Mouse (Mus musculus): ENCODE data around the gene Mtf1. TPM values are rescaled to one million over a fixed set of nuclear protein-coding genes. Genes with fewer than 3 reads are reported as not detected.
A peak's percentile ranks its signal among the peaks of the same experiment; 100 is the strongest.

The Mtf1 gene
- polyA plus RNA-seq, 1 experiment from 2014 or later = 11.7 TPM

- Histone ChIP-seq H3K27ac (no peak within 1 kb of the TSS), H3K4me2 (peak within 1 kb of the TSS; percentile 84), H3K4me1 (0 out of 2 replicates have a peak, but pooled peaks cover 5% of the 10 kb centered on the region), H3K27me3 (replicated peaks) (peaks cover 32% of the 10 kb centered on the region), H3K9me3 (no peaks in the 10 kb centered on the region), H3K36me3 (no peaks in the 10 kb centered on the region), H3K9ac (no peak within 1 kb of the TSS), H3K4me3 (replicated peaks) (peak within 1 kb of the TSS; percentile 49)
- ATAC-seq (ENCODE audit: insufficient read depth, low FRiP score, low read depth) = 0 out of 2 replicates have a peak, but pooled peaks have one; percentile 27
- WGBS = 4% methylated on average over 70 of the region's 77 CpGs
These were observed 59.6 kb downstream of the Mtf1 start, which contains the start of gene Maneal for GRCm38 (mm10) chr4:124861283-124862188. TSS of gene Maneal (minus strand) at chr4:124862171.

- H3K4me2 ChIP-seq = no peak overlapping the region
- no peak overlapping the region for H3K27ac ChIP-seq
- H3K4me3 ChIP-seq (replicated peaks) = no peak overlapping the region
- no peak overlapping the region for H3K9ac ChIP-seq
- no peaks in the 10 kb centered on the region for H3K36me3 ChIP-seq
- H3K27me3 ChIP-seq (replicated peaks) = no peaks in the 10 kb centered on the region
- H3K9me3 ChIP-seq = no peaks in the 10 kb centered on the region
- WGBS = 90% methylated on average over 1 of the region's 1 CpGs
- H3K4me1 ChIP-seq = no peaks in the 10 kb centered on the region
- ATAC-seq (ENCODE audit: insufficient read depth, low FRiP score, low read depth) = no peak
These were observed 70.8 kb downstream of the Mtf1 start for GRCm38 (mm10) chr4:124872719-124873118.

- H3K4me2 ChIP-seq = peak within 1 kb of the TSS; percentile 48
- no peak within 1 kb of the TSS for H3K9ac ChIP-seq
- H3K27ac ChIP-seq = no peak within 1 kb of the TSS
- peak within 1 kb of the TSS; percentile 24 for H3K4me3 ChIP-seq (replicated peaks)
- peaks cover 57% of the 10 kb centered on the region for H3K27me3 ChIP-seq (replicated peaks)
- H3K36me3 ChIP-seq = no peaks in the 10 kb centered on the region
- peaks cover 10% of the 10 kb centered on the region; the same call in 1 of the 2 replicates for H3K4me1 ChIP-seq
- no peak for ATAC-seq (ENCODE audit: insufficient read depth, low FRiP score, low read depth)
- WGBS = 8% methylated on average over 11 of the region's 11 CpGs
- no peaks in the 10 kb centered on the region for H3K9me3 ChIP-seq
These were observed 78.7 kb downstream of the Mtf1 start, which contains the start of gene Epha10 for GRCm38 (mm10) chr4:124880599-124880998. TSS of gene Epha10 (plus strand) at chr4:124880899.

GRCm38 (mm10) chr4:124881341-124881908 is 79.5 kb downstream of the Mtf1 start:
- peaks cover 65% of the 10 kb centered on the region for H3K27me3 ChIP-seq (replicated peaks)
- no peaks in the 10 kb centered on the region for H3K36me3 ChIP-seq
- peak overlapping the region; percentile 48 for H3K4me2 ChIP-seq
- no peak overlapping the region for H3K9ac ChIP-seq
- under 1% methylated on average over 37 of the region's 37 CpGs for WGBS
- 0 out of 2 replicates have a peak, but pooled peaks have one; percentile 10 for ATAC-seq (ENCODE audit: insufficient read depth, low FRiP score, low read depth)
- peaks cover 10% of the 10 kb centered on the region; the same call in 1 of the 2 replicates for H3K4me1 ChIP-seq
- no peaks in the 10 kb centered on the region for H3K9me3 ChIP-seq
- H3K27ac ChIP-seq = no peak overlapping the region
- H3K4me3 ChIP-seq (replicated peaks) = peak overlapping the region; percentile 24

GRCm38 (mm10) chr4:124882151-124882729 is 80.3 kb downstream of the Mtf1 start:
- peaks cover 10% of the 10 kb centered on the region; the same call in 1 of the 2 replicates for H3K4me1 ChIP-seq
- no peak overlapping the region for H3K27ac ChIP-seq
- peaks cover 65% of the 10 kb centered on the region for H3K27me3 ChIP-seq (replicated peaks)
- 3% methylated on average over 37 of the region's 37 CpGs for WGBS
- H3K4me3 ChIP-seq (replicated peaks) = no peak overlapping the region
- H3K4me2 ChIP-seq = no peak overlapping the region
- no peaks in the 10 kb centered on the region for H3K9me3 ChIP-seq
- no peak overlapping the region for H3K9ac ChIP-seq
- no peaks in the 10 kb centered on the region for H3K36me3 ChIP-seq
- ATAC-seq (ENCODE audit: insufficient read depth, low FRiP score, low read depth) = no peak

- H3K36me3 ChIP-seq = no peaks in the 10 kb centered on the region
- H3K4me3 ChIP-seq (replicated peaks) = no peak overlapping the region
- H3K9ac ChIP-seq = no peak overlapping the region
- H3K4me1 ChIP-seq = no peaks in the 10 kb centered on the region
- no peaks in the 10 kb centered on the region for H3K9me3 ChIP-seq
- H3K4me2 ChIP-seq = no peak overlapping the region
- H3K27ac ChIP-seq = no peak overlapping the region
- H3K27me3 ChIP-seq (replicated peaks) = peaks cover 61% of the 10 kb centered on the region
- WGBS = 79% methylated on average over 7 of the region's 7 CpGs
- ATAC-seq (ENCODE audit: insufficient read depth, low FRiP score, low read depth) = no peak
These were observed 86.8 kb downstream of the Mtf1 start for GRCm38 (mm10) chr4:124888702-124889101.

DNA sequence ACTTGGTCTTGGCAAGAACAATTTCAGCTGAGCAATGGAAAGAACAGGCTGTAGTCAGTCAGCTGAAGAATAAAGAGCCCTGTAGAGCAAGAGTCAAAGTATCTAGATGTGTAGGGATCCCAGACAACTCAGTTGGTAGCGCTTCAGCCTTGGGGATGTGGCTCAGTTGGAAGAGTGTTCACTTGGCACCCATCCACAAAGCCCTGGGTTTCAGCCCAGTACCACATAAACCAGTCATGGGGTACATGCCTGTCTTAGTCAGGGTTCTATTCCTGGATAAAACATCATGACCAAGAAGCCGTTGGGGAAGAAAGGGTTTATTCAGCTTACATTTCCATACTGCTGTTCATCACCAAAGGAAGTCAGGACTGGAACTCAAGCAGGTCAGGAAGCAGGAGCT is 88.0 kb downstream of the Mtf1 start:
- Histone ChIP-seq H3K27ac (no peak overlapping the region), H3K27me3 (replicated peaks) (peaks cover 64% of the 10 kb centered on the region), H3K36me3 (no peaks in the 10 kb centered on the region), H3K9ac (no peak overlapping the region), H3K4me2 (no peak overlapping the region), H3K4me3 (replicated peaks) (no peak overlapping the region), H3K9me3 (no peaks in the 10 kb centered on the region), H3K4me1 (peaks cover 3% of the 10 kb centered on the region; the same call in 1 of the 2 replicates)
- ATAC-seq (ENCODE audit: insufficient read depth, low FRiP score, low read depth) = no peak
- WGBS = 80% methylated on average over 2 of the region's 2 CpGs

GRCm38 (mm10) chr4:124890831-124891230 is 88.9 kb downstream of the Mtf1 start:
- 66% methylated on average over 5 of the region's 5 CpGs for WGBS
- H3K4me2 ChIP-seq = no peak overlapping the region
- H3K27me3 ChIP-seq (replicated peaks) = peaks cover 65% of the 10 kb centered on the region

DNA sequence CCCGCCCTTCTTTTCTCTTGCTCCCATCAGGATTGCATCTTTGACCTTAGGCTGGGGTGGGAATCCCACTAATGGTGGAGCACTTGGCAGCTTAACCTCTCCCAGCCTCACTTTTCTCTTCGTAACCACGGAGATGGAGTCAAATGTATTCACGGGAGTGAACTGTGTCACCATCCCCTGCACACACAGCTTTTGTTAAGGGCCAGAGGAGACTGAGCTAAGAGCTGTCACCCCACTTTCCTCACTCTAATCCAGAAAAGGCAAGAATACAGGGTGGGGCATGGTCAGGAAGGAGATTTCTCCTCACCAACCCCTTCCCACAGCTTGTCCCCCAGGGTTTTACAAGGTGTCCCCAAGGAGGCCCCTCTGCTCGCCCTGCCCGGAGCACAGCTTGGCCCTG is 91.9 kb downstream of the Mtf1 start:
- no peak for ATAC-seq (ENCODE audit: insufficient read depth, low FRiP score, low read depth)
- H3K9me3 ChIP-seq = no peaks in the 10 kb centered on the region
- peaks cover 5% of the 10 kb centered on the region; the same call in 1 of the 2 replicates for H3K4me1 ChIP-seq
- no peak overlapping the region for H3K27ac ChIP-seq
- WGBS = 35% methylated on average over 6 of the region's 6 CpGs
- H3K36me3 ChIP-seq = no peaks in the 10 kb centered on the region
- peaks cover 54% of the 10 kb centered on the region for H3K27me3 ChIP-seq (replicated peaks)
- no peak overlapping the region for H3K4me3 ChIP-seq (replicated peaks)
- no peak overlapping the region for H3K9ac ChIP-seq
- H3K4me2 ChIP-seq = no peak overlapping the region

More at GRCm38 (mm10) chr4:124890831-124891230, 88.9 kb downstream of the Mtf1 start:
- Histone ChIP-seq H3K4me1 (peaks cover 5% of the 10 kb centered on the region; the same call in 1 of the 2 replicates), H3K9ac (no peak overlapping the region), H3K36me3 (no peaks in the 10 kb centered on the region), H3K9me3 (no peaks in the 10 kb centered on the region), H3K27ac (no peak overlapping the region), H3K4me3 (replicated peaks) (no peak overlapping the region)
- no peak for ATAC-seq (ENCODE audit: insufficient read depth, low FRiP score, low read depth)

- Histone ChIP-seq H3K36me3 (no peaks in the 10 kb centered on the region), H3K27me3 (replicated peaks) (peaks cover 54% of the 10 kb centered on the region), H3K4me3 (replicated peaks) (peak overlapping the region; percentile 41), H3K4me1 (peaks cover 5% of the 10 kb centered on the region; the same call in 1 of the 2 replicates), H3K9ac (no peak overlapping the region), H3K4me2 (peak overlapping the region; percentile 71), H3K9me3 (no peaks in the 10 kb centered on the region), H3K27ac (no peak overlapping the region)
- 1% methylated on average over 81 of the region's 83 CpGs for WGBS
- ATAC-seq (ENCODE audit: insufficient read depth, low FRiP score, low read depth) = peak; percentile 58
These were observed 92.9 kb downstream of the Mtf1 start for GRCm38 (mm10) chr4:124894508-124895428.

DNA sequence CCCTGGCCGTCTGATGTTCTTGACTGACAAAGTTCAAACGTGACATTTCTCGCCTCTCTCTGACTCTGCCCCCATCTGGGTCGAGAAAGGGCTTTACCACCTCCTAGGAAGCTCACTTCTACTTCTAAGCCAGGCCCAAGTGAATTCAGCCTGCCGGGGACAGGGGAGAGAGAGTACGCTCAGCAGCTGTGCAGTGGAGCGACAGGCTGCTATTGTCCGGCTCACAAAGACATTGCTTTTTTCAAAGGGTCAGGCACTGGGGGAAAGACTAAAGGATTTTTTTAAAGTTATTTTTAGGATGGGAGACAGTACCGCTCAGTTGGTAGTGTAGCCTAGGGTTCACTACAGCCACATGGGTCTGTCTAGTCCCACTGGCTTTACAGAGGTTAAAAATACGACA is 96.5 kb downstream of the Mtf1 start:
- peaks cover 30% of the 10 kb centered on the region for H3K27me3 ChIP-seq (replicated peaks)

More for the DNA sequence above, 96.5 kb downstream of the Mtf1 start:
- WGBS = 56% methylated on average over 10 of the region's 10 CpGs
- H3K27ac ChIP-seq = no peak overlapping the region
- no peak for ATAC-seq (ENCODE audit: insufficient read depth, low FRiP score, low read depth)
- H3K9me3 ChIP-seq = no peaks in the 10 kb centered on the region
- no peak overlapping the region for H3K9ac ChIP-seq
- H3K36me3 ChIP-seq = no peaks in the 10 kb centered on the region
- H3K4me1 ChIP-seq = peaks cover 5% of the 10 kb centered on the region; the same call in 1 of the 2 replicates
- H3K4me3 ChIP-seq (replicated peaks) = no peak overlapping the region
- no peak overlapping the region for H3K4me2 ChIP-seq

Measured in stomach, embryonic 15.5 days (tissue).